Mouse (Mus musculus) layer of hippocampus, adult 2 months (tissue): ENCODE results near the gene Mrps21. TPM values are rescaled to one million over a fixed set of nuclear protein-coding genes. Genes with fewer than 3 reads are reported as not detected.
A peak's percentile ranks its signal among the peaks of the same experiment; 100 is the strongest.
"Not testable (repeated sequence)": the region's sequence is repeated elsewhere in the genome, so short reads cannot be mapped to it uniquely, and the experiment has no call there.

Source experiments
- DNase-seq, 2 experiments: peaks; one replicate each; pipeline ENCODE4 v3.0.0; 2022; ENCODE audit warnings: low spot score in 2 of 2
- H3K27ac ChIP-seq: fragments of 200-600 bp; 2 replicates; pipeline ENCODE4 v1.8.1; 2022
- H3K4me3 ChIP-seq: fragments of 200-600 bp; 2 replicates; pipeline ENCODE4 v1.8.1; 2022; ENCODE audit warnings: mild to moderate bottlenecking
- CTCF ChIP-seq: fragments of 200-600 bp; conservative IDR thresholded peaks from 2 replicates; pipeline ENCODE4 v1.8.1; 2022; ENCODE audit warnings: antibody characterized with exemption, mild to moderate bottlenecking, moderate library complexity
- long read RNA-seq, 2 experiments: library from polyadenylated mRNA; stranded (forward); transcript quantifications; one replicate each; pipeline ENCODE4 v2.0.0; 2021; ENCODE audit warnings: borderline mapping rate in 2 of 2
- total RNA-seq, 2 experiments: library from RNA; stranded (reverse); gene quantifications; 2 replicates each; pipeline ENCODE4 v1.2.3; 2021

Gene Mrps21
- 100 to 1,000 TPM; 155 to 164 TPM for total RNA-seq
- long read RNA-seq, experiment 1, transcript Mrps21-201 (3 exons, 488 nt), result major isoform, 57 of 64 reads
- long read RNA-seq, experiment 1, partial matches to known transcripts, result 0 of 64 reads
- long read RNA-seq, experiment 1, other reads (novel, unspliced or antisense), result 3 of 64 reads
- long read RNA-seq, experiment 2, transcript Mrps21-201 (3 exons, 488 nt), result major isoform, 78 of 91 reads
- long read RNA-seq, experiment 2, transcript Mrps21-202 (2 exons, 405 nt), result minor isoform, 9 of 91 reads
- long read RNA-seq, experiment 2, partial matches to known transcripts, result 0 of 91 reads
- long read RNA-seq, experiment 2, other reads (novel, unspliced or antisense), result 4 of 91 reads

GRCm38 (mm10) chr3:95871392-95871867, at the start of gene Mrps21:
Mrps21 (minus strand) TSS chr3:95871519.
- DNase-seq, result peak; percentile 81 to 86
- TF ChIP-seq CTCF, result no peak; the same call in 1 of the 2 replicates
- H3K27ac ChIP-seq, result peak within 1 kb of the TSS; percentile 88
- peak within 1 kb of the TSS; percentile 75 for H3K4me3 ChIP-seq

GRCm38 (mm10) chr3:95920532-95920931, 49.2 kb upstream of the Mrps21 start:
- not testable (repeated sequence) for H3K27ac ChIP-seq, H3K4me3 ChIP-seq, DNase-seq

GRCm38 (mm10) chr3:95916760-95917159, 45.4 kb upstream of the Mrps21 start:
- no peak for DNase-seq
- H3K4me3 ChIP-seq, result no peak overlapping the region
- TF ChIP-seq CTCF, result no peak
- no peak overlapping the region for H3K27ac ChIP-seq

GRCm38 (mm10) chr3:95914706-95915105, 43.4 kb upstream of the Mrps21 start:
- DNase-seq, result no peak
- TF ChIP-seq CTCF, result no peak
- Histone ChIP-seq H3K27ac (no peak overlapping the region), H3K4me3 (no peak overlapping the region)

- no peak for TF ChIP-seq CTCF
- H3K4me3 ChIP-seq, result no peak overlapping the region
- no peak overlapping the region for H3K27ac ChIP-seq
- DNase-seq, result no peak
Measured at GRCm38 (mm10) chr3:95907613-95908012, 36.3 kb upstream of the Mrps21 start.

GRCm38 (mm10) chr3:95906860-95907259, 35.5 kb upstream of the Mrps21 start:
- peak overlapping the region; percentile 35; the same call in 1 of the 2 replicates for H3K4me3 ChIP-seq
- peak in 1 of 2 experiments; percentile 49 for DNase-seq
- peak; percentile 91 for TF ChIP-seq CTCF
- H3K27ac ChIP-seq, result no peak overlapping the region

- Histone ChIP-seq H3K4me3 (peak overlapping the region; percentile 35), H3K27ac (peak overlapping the region; percentile 73; the same call in 1 of the 2 replicates)
- TF ChIP-seq CTCF, result peak; percentile 75
- no peak for DNase-seq
Measured at GRCm38 (mm10) chr3:95905940-95906492, 34.7 kb upstream of the Mrps21 start.

GRCm38 (mm10) chr3:95905146-95905939, 34.0 kb upstream of the Mrps21 start:
- DNase-seq, result peak; percentile 52 to 70
- TF ChIP-seq CTCF, result no peak
- peak overlapping the region; percentile 86 for H3K27ac ChIP-seq
- peak overlapping the region; percentile 47 for H3K4me3 ChIP-seq

- no peak for DNase-seq
- TF ChIP-seq CTCF, result no peak
- Histone ChIP-seq H3K27ac (peak within 1 kb of the TSS; percentile 86), H3K4me3 (peak within 1 kb of the TSS; percentile 47)
Measured at GRCm38 (mm10) chr3:95904568-95904967, 33.2 kb upstream of the Mrps21 start, which contains the start of gene Car14. Car14 (minus strand) TSS chr3:95904691.

- no peak for TF ChIP-seq CTCF
- no peak for DNase-seq
- H3K27ac ChIP-seq, result peak overlapping the region; percentile 86
- peak overlapping the region; percentile 47 for H3K4me3 ChIP-seq
Measured at GRCm38 (mm10) chr3:95903753-95904502, 32.6 kb upstream of the Mrps21 start.

- peak overlapping the region; percentile 86; the same call in 1 of the 2 replicates for H3K27ac ChIP-seq
- no peak for TF ChIP-seq CTCF
Measured at GRCm38 (mm10) chr3:95902643-95903042, 31.3 kb upstream of the Mrps21 start.

GRCm38 (mm10) chr3:95902373-95902625, 31.0 kb upstream of the Mrps21 start:
- H3K27ac ChIP-seq, result peak overlapping the region; percentile 86
- no peak overlapping the region for H3K4me3 ChIP-seq
- no peak for TF ChIP-seq CTCF
- DNase-seq, result no peak

More at GRCm38 (mm10) chr3:95902643-95903042, 31.3 kb upstream of the Mrps21 start:
- no peak for DNase-seq
- H3K4me3 ChIP-seq, result no peak overlapping the region
